Mouse (Mus musculus): ENCODE measurements around the gene Astn2. TPM values are rescaled to one million over a fixed set of nuclear protein-coding genes. Genes with fewer than 3 reads are reported as not detected.
A peak's percentile ranks its signal among the peaks of the same experiment; 100 is the strongest.

Astn2 gene
- polyA plus RNA-seq (2014; fragmentation: Nextera tagmentation; extraction: Ambion mirVana), result 0.68 and 1.2 TPM in 2 replicates

- H3K9me3 ChIP-seq (ENCODE audit: control insufficient read depth, low read length), result no peaks in the 10 kb centered on the region
- peak within 1 kb of the TSS; percentile 81 for H3K4me3 ChIP-seq (ENCODE audit: low read depth, low read length)
- peaks cover 4% of the 10 kb centered on the region for H3K27me3 ChIP-seq (ENCODE audit: control insufficient read depth, insufficient read depth, low read length)
- no peaks in the 10 kb centered on the region for H3K36me3 ChIP-seq (ENCODE audit: control insufficient read depth, insufficient read depth, low read length)
- peak within 1 kb of the TSS; percentile 84 for H3K9ac ChIP-seq (ENCODE audit: low read depth, low read length)
- peak; percentile 85 for ATAC-seq (ENCODE audit: low FRiP score)
- peak within 1 kb of the TSS; percentile 96 for H3K4me2 ChIP-seq (replicated peaks; ENCODE audit: low read depth, low read length)
- H3K27ac ChIP-seq (ENCODE audit: low read depth, low read length), result peak within 1 kb of the TSS; percentile 51
- no peaks in the 10 kb centered on the region for H3K4me1 ChIP-seq (replicated peaks; ENCODE audit: control insufficient read depth, insufficient read depth, low read length)
- DNase-seq (ENCODE audit: low spot score), result peak; percentile 59
- WGBS, result under 1% methylated on average over 28 of the region's 56 CpGs
Measured at GRCm38 (mm10) chr4:66404201-66404711, at the start of gene Astn2. TSS of gene Astn2 (minus strand) at chr4:66404611.

- 41% methylated on average over 3 of the region's 3 CpGs for WGBS
Measured at GRCm38 (mm10) chr4:66450115-66450514, 45.7 kb upstream of the Astn2 start.

DNA sequence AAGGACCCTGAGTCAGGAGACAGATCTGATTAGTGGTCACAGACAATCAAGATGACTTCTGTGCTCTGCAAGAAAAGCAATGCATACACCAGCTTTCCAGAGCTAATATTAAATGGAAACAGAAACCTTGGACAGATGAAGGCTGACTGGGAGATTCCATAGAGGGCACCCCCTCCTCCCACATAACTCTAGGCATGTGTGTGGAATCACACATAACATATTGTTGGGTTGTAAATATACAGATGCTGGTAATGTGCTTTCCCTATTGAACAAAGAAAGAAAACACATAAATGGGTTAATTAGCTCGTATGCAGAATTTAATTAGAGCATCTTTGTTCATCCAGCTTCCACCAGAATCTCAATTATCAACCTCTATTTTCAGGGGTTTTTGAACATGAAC lies 26.8 kb upstream of the Astn2 start:
- no peaks in the 10 kb centered on the region for H3K9me3 ChIP-seq (ENCODE audit: control insufficient read depth, low read length)
- H3K4me2 ChIP-seq (replicated peaks; ENCODE audit: low read depth, low read length), result no peak overlapping the region
- 83% methylated on average over 1 of the region's 1 CpGs for WGBS
- no peaks in the 10 kb centered on the region for H3K27me3 ChIP-seq (ENCODE audit: control insufficient read depth, insufficient read depth, low read length)
- H3K4me3 ChIP-seq (ENCODE audit: low read depth, low read length), result no peak overlapping the region
- H3K36me3 ChIP-seq (ENCODE audit: control insufficient read depth, insufficient read depth, low read length), result no peaks in the 10 kb centered on the region
- ATAC-seq (ENCODE audit: low FRiP score) (no peak), DNase-seq (ENCODE audit: low spot score) (no peak)
- H3K9ac ChIP-seq (ENCODE audit: low read depth, low read length), result no peak overlapping the region
- H3K4me1 ChIP-seq (replicated peaks; ENCODE audit: control insufficient read depth, insufficient read depth, low read length), result no peaks in the 10 kb centered on the region
- H3K27ac ChIP-seq (ENCODE audit: low read depth, low read length), result no peak overlapping the region

More at GRCm38 (mm10) chr4:66450115-66450514, 45.7 kb upstream of the Astn2 start:
- Histone ChIP-seq H3K27ac (ENCODE audit: low read depth, low read length) (no peak overlapping the region), H3K4me1 (replicated peaks; ENCODE audit: control insufficient read depth, insufficient read depth, low read length) (no peaks in the 10 kb centered on the region), H3K4me3 (ENCODE audit: low read depth, low read length) (no peak overlapping the region), H3K9me3 (ENCODE audit: control insufficient read depth, low read length) (no peaks in the 10 kb centered on the region), H3K27me3 (ENCODE audit: control insufficient read depth, insufficient read depth, low read length) (no peaks in the 10 kb centered on the region), H3K9ac (ENCODE audit: low read depth, low read length) (no peak overlapping the region), H3K4me2 (replicated peaks; ENCODE audit: low read depth, low read length) (no peak overlapping the region), H3K36me3 (ENCODE audit: control insufficient read depth, insufficient read depth, low read length) (no peaks in the 10 kb centered on the region)
- ATAC-seq (ENCODE audit: low FRiP score), result no peak; the same call in 1 of the 2 replicates
- peak; percentile 20 for DNase-seq (ENCODE audit: low spot score)

DNA sequence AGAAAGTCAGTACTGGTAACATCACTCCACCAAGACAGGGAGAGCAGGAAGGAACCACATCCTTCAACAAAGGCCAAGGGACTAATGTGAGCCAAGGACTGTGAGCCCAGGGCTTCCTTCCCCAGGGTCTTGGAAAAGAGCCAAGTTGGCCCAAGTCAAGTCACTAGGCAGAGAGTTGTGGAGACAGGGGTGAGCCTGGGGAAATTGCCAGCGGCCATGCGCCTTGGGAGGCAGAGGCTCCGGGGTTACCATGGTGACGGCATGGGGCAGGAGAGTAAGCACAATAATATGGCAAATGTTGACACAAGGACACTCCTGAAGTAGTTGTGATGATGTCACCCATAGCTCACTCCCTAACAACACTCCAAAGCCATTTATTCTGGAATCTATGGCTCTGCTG lies 21.4 kb upstream of the Astn2 start:
- H3K36me3 ChIP-seq (ENCODE audit: control insufficient read depth, insufficient read depth, low read length), result no peaks in the 10 kb centered on the region
- H3K27me3 ChIP-seq (ENCODE audit: control insufficient read depth, insufficient read depth, low read length), result no peaks in the 10 kb centered on the region
- whole genome bisulfite sequencing, result 71% methylated on average over 4 of the region's 4 CpGs
- DNase-seq (ENCODE audit: low spot score) (peak; percentile 9), ATAC-seq (ENCODE audit: low FRiP score) (0 out of 2 replicates have a peak, but pooled peaks have one; percentile 35)
- no peaks in the 10 kb centered on the region for H3K9me3 ChIP-seq (ENCODE audit: control insufficient read depth, low read length)
- H3K27ac ChIP-seq (ENCODE audit: low read depth, low read length), result no peak overlapping the region
- H3K4me1 ChIP-seq (replicated peaks; ENCODE audit: control insufficient read depth, insufficient read depth, low read length), result no peaks in the 10 kb centered on the region
- H3K9ac ChIP-seq (ENCODE audit: low read depth, low read length), result no peak overlapping the region
- H3K4me3 ChIP-seq (ENCODE audit: low read depth, low read length), result no peak overlapping the region
- H3K4me2 ChIP-seq (replicated peaks; ENCODE audit: low read depth, low read length), result no peak overlapping the region

- Histone ChIP-seq H3K27me3 (ENCODE audit: control insufficient read depth, insufficient read depth, low read length) (no peaks in the 10 kb centered on the region), H3K4me3 (ENCODE audit: low read depth, low read length) (no peak overlapping the region), H3K27ac (ENCODE audit: low read depth, low read length) (no peak overlapping the region), H3K4me2 (replicated peaks; ENCODE audit: low read depth, low read length) (no peak overlapping the region), H3K9ac (ENCODE audit: low read depth, low read length) (no peak overlapping the region), H3K36me3 (ENCODE audit: control insufficient read depth, insufficient read depth, low read length) (no peaks in the 10 kb centered on the region), H3K9me3 (ENCODE audit: control insufficient read depth, low read length) (no peaks in the 10 kb centered on the region), H3K4me1 (replicated peaks; ENCODE audit: control insufficient read depth, insufficient read depth, low read length) (no peaks in the 10 kb centered on the region)
- ATAC-seq (ENCODE audit: low FRiP score) (no peak), DNase-seq (ENCODE audit: low spot score) (no peak)
- WGBS, result 67% methylated on average over 8 of the region's 8 CpGs
Measured at GRCm38 (mm10) chr4:66414778-66415177, 10.4 kb upstream of the Astn2 start.

- no peak for DNase-seq (ENCODE audit: low spot score)
- Histone ChIP-seq H3K27ac (ENCODE audit: low read depth, low read length) (no peak overlapping the region), H3K4me3 (ENCODE audit: low read depth, low read length) (no peak overlapping the region), H3K4me1 (replicated peaks; ENCODE audit: control insufficient read depth, insufficient read depth, low read length) (no peaks in the 10 kb centered on the region), H3K36me3 (ENCODE audit: control insufficient read depth, insufficient read depth, low read length) (no peaks in the 10 kb centered on the region), H3K9ac (ENCODE audit: low read depth, low read length) (no peak overlapping the region), H3K9me3 (ENCODE audit: control insufficient read depth, low read length) (no peaks in the 10 kb centered on the region), H3K27me3 (ENCODE audit: control insufficient read depth, insufficient read depth, low read length) (peaks cover 4% of the 10 kb centered on the region), H3K4me2 (replicated peaks; ENCODE audit: low read depth, low read length) (no peak overlapping the region)
- no peak for ATAC-seq (ENCODE audit: low FRiP score)
- WGBS, result 14% methylated on average over 1 of the region's 1 CpGs
Measured at GRCm38 (mm10) chr4:66405086-66405485, 675 bp upstream of the Astn2 start.

- H3K4me3 ChIP-seq (ENCODE audit: low read depth, low read length), result peak overlapping the region; percentile 81
- H3K4me2 ChIP-seq (replicated peaks; ENCODE audit: low read depth, low read length), result peak overlapping the region; percentile 96
- H3K27ac ChIP-seq (ENCODE audit: low read depth, low read length), result peak overlapping the region; percentile 51
- H3K9me3 ChIP-seq (ENCODE audit: control insufficient read depth, low read length), result no peaks in the 10 kb centered on the region
- peaks cover 4% of the 10 kb centered on the region for H3K27me3 ChIP-seq (ENCODE audit: control insufficient read depth, insufficient read depth, low read length)
- H3K36me3 ChIP-seq (ENCODE audit: control insufficient read depth, insufficient read depth, low read length), result no peaks in the 10 kb centered on the region
- under 1% methylated on average over 35 of the region's 51 CpGs for WGBS
- DNase-seq (ENCODE audit: low spot score), result peak; percentile 68
- peak overlapping the region; percentile 84 for H3K9ac ChIP-seq (ENCODE audit: low read depth, low read length)
- peak; percentile 69 for ATAC-seq (ENCODE audit: low FRiP score)
- H3K4me1 ChIP-seq (replicated peaks; ENCODE audit: control insufficient read depth, insufficient read depth, low read length), result no peaks in the 10 kb centered on the region
Measured at GRCm38 (mm10) chr4:66403708-66404200, 657 bp downstream of the Astn2 start.

GRCm38 (mm10) chr4:66403116-66403707 lies 1.2 kb downstream of the Astn2 start:
- H3K4me2 ChIP-seq (replicated peaks; ENCODE audit: low read depth, low read length), result peak overlapping the region; percentile 96
- H3K4me1 ChIP-seq (replicated peaks; ENCODE audit: control insufficient read depth, insufficient read depth, low read length), result no peaks in the 10 kb centered on the region
- H3K9me3 ChIP-seq (ENCODE audit: control insufficient read depth, low read length), result no peaks in the 10 kb centered on the region
- DNase-seq (ENCODE audit: low spot score) (peak; percentile 57), ATAC-seq (ENCODE audit: low FRiP score) (peak; percentile 58)
- peak overlapping the region; percentile 84 for H3K9ac ChIP-seq (ENCODE audit: low read depth, low read length)
- H3K27ac ChIP-seq (ENCODE audit: low read depth, low read length), result no peak overlapping the region
- H3K4me3 ChIP-seq (ENCODE audit: low read depth, low read length), result peak overlapping the region; percentile 81
- H3K36me3 ChIP-seq (ENCODE audit: control insufficient read depth, insufficient read depth, low read length), result no peaks in the 10 kb centered on the region
- 0% methylated on average over 21 of the region's 22 CpGs for WGBS
- H3K27me3 ChIP-seq (ENCODE audit: control insufficient read depth, insufficient read depth, low read length), result peaks cover 4% of the 10 kb centered on the region

DNA sequence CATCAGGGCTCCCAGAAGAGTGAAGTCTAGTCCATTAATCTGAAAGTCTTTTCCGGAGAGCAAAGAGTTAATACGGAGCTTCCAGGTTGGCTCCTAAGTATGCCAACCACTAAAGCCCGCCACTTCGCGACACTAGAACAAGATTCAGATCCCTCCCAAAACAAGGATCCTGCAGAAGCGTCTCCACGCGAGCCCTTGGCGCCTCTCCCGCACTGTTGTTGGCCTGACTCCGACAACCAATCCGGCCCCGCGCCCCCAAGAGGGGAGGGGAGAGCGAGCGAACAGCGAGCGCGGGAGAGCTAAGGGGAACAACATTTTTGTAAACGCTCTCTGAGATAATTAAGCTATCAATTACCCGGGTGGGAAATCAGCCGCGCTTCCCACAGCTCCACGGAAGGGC lies 1.8 kb downstream of the Astn2 start:
- peak; percentile 67 for DNase-seq (ENCODE audit: low spot score)
- ATAC-seq (ENCODE audit: low FRiP score), result no peak
- Histone ChIP-seq H3K4me3 (ENCODE audit: low read depth, low read length) (peak overlapping the region; percentile 81), H3K4me1 (replicated peaks; ENCODE audit: control insufficient read depth, insufficient read depth, low read length) (no peaks in the 10 kb centered on the region), H3K27me3 (ENCODE audit: control insufficient read depth, insufficient read depth, low read length) (peaks cover 4% of the 10 kb centered on the region), H3K9me3 (ENCODE audit: control insufficient read depth, low read length) (no peaks in the 10 kb centered on the region), H3K27ac (ENCODE audit: low read depth, low read length) (no peak overlapping the region), H3K36me3 (ENCODE audit: control insufficient read depth, insufficient read depth, low read length) (no peaks in the 10 kb centered on the region), H3K4me2 (replicated peaks; ENCODE audit: low read depth, low read length) (peak overlapping the region; percentile 96), H3K9ac (ENCODE audit: low read depth, low read length) (no peak overlapping the region)
- under 1% methylated on average over 24 of the region's 24 CpGs for WGBS

All from hindbrain, embryonic 11.5 days (tissue).